Mouse (Mus musculus): Measurements from ENCODE around the gene Mylpf.
A peak's percentile ranks its signal among the peaks of the same experiment; 100 is the strongest.

The Mylpf gene

DNA sequence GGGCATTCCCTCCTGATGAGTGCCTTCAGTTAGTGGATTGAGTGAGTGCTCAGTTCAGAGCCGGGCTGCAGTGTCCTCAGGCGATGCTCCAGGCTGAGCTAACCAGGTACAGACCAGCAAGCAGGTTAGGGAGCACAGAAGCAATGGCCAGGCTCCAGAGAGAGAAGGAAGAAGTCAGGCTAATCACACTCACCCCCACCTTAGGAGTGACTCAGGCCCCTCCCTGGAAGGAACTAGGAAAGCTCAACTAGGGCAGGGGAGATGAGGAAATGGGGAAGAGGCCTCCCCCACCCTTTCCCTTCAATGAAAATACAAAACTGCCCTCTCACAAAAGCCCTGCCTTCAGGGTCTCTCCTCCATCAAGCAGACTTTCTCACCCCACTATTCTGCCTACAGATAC, 2.1 kb upstream of the Mylpf start:
- DNase-seq (ENCODE audit: low spot score in 2 of 2) = no peak

DNA sequence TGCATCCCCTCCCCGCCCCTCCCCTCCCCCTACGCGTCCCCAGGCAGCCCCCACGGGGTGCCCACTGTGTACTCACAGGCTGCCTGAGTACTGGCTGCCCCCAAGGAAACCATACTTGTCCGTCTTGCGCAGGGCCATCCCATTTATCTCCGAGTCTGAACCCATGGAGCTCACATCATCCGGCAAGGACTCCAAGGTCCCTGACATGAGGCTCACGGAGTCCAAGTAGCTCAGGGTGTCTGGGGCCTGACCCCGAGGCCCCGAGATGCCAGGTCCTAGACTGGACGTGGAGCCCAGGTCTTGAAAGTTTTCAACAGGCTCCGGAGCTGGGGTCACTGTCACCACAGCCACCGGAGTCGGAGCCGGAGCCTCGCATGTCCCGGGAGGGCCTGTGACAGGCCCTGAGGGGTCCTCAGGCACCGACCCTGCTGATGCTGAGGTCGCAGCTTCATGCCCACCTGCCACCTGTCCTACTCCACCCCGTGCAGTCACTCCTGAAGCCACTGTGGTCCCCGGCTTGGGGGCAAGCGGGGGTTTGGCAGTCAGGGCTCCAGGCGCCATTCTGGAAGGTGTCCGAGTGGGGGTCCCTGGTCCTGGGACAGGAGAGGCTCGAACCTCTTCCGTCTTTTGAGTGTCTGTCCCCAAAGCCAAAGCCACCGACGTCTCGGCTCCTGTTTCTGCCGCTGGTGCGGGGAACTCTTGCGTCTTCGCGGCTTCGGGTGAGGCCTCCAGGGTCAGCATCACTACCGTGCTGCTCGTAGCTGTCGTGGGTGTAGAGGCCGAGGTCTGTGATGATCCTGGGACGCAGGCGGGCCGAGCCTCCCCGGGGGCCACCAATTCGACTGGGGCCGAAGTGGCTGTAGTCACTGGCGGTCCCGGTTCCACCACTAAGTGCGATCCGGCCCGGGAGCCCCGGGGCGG, 1.1 kb upstream of the Mylpf start:
- peak in 1 of 2 experiments; percentile 45 for DNase-seq (ENCODE audit: low spot score in 2 of 2)

DNA sequence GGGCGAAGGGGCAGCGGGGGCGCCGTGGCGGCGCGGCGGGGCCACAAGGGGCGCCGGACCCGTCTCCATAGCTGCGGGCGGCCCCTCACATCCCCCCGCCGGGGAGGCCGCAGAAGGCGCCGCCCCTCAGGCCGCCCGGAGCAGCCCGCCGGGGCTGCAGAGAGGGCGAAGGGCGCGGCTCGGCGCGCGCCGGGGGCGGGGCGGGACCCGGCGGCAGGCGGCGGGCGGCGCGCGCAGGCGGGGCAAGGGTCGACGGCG, 466 bp upstream of the Mylpf start, which contains the start of gene Tbc1d10b:
Tbc1d10b (minus strand) TSS at position 174 of the 258 bp plus-strand sequence.
- DNase-seq (ENCODE audit: low spot score in 2 of 2) = peak in 1 of 2 experiments; percentile 63

DNA sequence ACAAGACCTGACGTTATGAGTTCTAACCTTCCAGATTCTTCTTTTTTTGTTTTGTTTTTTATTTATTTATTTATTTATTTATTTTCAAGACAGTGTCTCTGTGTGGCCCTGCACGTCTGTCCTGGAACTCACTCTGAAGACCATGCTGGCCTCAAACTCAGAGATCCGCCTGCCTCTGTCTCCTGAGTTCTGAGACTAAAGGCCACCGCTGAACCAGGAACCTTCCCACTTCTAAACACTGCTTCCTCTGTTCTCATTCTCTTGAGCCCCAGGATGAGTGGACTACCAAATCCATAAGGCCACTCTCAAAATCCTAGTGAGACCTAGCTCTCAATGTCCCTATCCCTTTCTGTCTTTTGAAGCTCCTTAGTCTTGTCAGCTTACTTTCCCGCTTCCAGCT, 1.2 kb downstream of the Mylpf start:
- DNase-seq (ENCODE audit: low spot score in 2 of 2) = no peak

DNA sequence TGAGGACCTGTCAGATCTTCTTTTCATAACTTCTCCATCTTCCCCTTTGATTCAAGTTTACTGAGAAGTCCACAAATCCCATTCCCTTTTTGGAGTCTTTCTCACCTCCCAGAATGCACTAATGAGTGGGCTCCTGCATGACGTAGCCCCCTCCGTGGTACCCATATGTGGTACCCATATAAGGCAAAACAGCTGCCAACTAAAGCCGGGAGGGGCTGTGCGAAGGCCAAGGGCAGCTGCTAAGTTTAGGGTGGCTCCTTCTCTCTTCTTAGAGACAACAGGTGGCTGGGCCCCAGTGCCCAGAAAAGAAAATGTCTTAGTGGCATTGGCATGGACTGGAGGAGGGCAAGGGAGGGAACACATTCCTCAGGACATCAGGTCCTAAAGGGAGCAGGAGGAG, 1.6 kb downstream of the Mylpf start:
- DNase-seq (ENCODE audit: low spot score in 2 of 2) = peak; percentile 53 to 59

DNA sequence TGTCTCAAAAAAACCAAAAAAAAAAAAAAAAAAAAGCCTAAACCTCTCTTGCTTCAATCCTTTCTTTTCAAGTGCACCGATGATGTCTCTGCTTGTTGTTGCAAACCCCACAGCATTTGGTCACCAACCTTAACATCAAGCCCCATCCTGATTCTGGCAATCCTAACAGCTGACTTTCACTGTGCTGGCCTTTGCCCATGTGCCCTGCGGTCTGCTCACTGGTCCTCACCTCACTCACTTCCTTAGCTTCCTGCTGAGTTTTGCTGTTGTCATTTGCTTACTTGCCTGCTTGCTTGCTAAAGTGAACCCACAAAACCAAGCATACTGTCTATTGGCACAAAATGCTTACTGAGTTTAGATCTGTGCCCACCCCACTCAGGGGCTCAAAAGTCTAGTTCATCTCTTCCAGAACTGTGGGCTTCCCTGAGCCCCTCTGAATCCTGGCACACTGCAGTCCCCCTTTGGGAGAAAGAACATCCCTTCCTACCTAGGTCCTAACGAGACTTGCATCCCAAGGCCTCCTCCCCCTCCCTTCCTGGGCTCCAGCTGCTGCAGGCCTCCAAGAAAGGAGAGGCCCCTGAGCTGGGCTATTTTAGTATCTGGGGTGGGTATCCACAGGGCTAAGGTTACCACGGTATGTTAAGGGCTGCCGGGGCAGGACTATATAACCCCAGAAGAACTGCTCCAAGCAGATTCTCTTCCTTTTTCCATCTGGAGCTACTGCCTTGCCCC, 2.5 kb downstream of the Mylpf start:
- no peak for DNase-seq (ENCODE audit: low spot score in 2 of 2)

DNA sequence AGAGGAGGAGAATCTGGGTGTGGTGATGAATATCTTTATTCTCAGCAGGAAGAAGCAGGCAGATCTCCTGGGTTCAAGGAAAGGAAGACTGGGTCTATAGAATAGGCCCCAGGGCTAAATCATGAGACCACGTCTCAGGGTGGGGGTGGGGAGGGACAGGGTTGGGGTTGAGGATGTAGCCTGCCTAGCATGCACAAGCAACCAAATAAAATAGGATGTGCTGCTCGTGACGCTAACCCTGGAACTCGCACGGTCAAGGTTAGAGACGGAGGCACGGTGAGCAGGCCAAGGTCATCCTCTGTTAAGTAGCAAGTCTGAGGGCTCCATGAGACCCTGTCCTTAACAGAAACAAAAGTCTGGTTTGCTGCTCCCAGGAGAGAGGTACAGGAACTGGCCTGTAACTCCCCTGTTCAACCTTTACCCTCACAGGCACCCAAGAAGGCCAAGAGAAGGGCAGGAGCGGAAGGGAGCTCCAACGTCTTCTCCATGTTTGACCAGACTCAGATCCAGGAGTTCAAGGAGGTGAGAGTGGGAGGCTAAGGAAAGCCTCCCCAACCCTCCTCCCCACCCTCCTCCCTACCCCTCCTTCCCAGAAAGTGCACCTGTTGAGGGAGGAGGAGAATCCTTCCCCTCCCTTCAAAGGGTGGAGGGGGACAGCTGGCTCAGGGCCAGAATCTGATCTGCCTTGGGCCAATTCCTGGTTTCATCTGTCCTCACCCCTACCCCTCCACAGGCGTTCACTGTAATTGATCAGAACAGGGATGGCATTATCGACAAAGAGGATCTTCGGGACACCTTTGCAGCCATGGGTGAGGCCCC, 4.0 kb downstream of the Mylpf start:
- no peak for DNase-seq (ENCODE audit: low spot score in 2 of 2)

DNA sequence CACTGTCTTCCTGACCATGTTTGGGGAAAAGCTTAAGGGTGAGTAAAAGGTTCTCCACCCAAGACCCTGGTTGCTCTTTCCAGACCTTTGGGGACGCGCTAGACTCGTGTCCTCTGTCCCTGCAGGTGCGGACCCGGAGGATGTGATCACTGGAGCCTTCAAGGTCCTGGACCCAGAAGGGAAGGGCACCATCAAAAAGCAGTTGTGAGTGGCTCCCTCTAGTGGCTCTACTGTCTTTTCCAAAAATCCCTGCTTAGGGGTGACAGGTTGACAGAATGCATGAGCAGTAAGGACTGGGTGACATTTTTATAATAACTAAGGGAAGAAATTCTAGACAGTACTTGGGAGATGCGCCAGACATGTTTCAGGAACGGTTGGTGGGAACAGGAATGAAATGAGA, 4.8 kb downstream of the Mylpf start:
- peak in 1 of 2 experiments; percentile 67 for DNase-seq (ENCODE audit: low spot score in 2 of 2)

DNA sequence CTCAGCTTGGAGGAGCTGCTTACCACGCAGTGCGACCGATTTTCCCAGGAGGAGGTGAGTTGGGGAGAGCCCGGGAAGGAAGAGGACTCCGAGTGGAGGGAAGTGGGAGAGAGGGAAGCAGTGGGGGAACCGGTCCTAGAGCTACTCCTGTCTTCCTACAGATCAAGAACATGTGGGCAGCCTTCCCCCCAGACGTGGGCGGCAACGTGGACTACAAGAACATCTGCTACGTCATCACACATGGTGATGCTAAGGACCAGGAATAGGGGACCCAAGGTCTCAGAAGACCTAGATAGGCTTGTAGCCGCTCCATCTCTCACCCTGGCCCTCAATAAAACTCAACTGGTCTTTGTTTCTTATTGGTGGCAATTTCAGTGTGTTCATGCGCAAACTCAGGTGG, 5.2 kb downstream of the Mylpf start:
- DNase-seq (ENCODE audit: low spot score in 2 of 2) = no peak

DNA sequence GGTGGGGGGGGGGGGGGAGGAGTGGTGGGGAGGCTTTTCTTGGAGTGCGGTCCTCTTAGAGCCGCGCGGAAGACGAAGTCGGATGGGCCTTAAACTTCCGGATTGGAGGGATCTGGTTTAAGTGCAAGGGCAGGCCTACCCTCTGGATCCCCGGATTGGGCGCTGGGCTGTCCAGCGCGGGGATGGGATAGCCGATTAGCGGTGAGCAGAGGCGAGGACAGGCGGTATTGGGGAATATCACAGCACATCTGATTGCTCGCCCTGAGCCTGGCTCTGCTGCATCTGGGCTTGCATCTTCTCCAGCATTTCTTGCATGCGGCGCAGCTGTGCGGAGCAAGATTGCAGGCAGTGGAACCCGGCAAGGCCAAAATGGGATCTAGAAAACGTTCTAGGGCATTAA, 5.8 kb downstream of the Mylpf start:
- DNase-seq (ENCODE audit: low spot score in 2 of 2) = no peak

DNA sequence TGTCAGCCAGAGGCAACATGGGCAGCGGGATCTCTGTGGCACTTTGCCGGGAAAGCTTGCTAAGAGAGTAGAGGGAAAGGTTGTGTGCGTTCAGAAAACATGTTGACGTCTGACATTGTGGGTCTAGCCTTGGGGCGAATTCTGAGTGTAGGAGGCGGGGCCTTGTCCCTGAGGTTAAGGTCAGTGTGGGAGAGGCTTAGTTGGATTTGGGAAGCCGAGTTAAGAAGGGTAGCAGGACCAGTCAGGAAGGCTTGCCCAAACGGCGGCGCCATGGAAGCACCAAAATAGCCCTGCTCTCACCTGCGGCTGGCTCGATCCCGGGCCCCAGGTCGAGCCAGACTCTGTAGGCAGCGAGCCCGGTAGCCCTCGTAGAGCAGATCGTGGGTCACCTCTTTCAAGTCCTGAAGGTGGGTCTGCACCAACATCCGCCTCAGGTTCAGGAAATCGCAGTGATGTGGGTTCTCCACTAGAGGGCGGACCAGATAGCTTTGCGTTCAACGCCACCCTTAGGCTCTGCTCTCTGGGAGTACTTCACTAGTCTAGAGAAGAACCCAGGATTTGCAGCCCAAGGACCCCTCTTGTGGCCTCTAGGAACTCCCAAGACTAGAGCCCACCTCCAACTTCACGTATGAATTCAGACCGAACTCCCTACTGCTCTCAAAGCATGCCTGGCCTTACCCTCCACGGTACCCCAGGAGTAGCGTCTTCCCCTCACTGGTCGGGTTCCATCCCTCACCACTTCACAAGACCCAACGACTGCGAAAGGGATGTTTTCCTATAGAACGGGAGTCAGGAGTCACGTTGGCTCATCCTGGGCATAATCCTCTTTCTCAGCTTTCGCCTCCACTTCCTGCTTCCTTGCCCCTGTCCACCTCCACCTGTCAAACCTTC, 6.5 kb downstream of the Mylpf start:
- DNase-seq (ENCODE audit: low spot score in 2 of 2) = peak; percentile 78 to 88

DNA sequence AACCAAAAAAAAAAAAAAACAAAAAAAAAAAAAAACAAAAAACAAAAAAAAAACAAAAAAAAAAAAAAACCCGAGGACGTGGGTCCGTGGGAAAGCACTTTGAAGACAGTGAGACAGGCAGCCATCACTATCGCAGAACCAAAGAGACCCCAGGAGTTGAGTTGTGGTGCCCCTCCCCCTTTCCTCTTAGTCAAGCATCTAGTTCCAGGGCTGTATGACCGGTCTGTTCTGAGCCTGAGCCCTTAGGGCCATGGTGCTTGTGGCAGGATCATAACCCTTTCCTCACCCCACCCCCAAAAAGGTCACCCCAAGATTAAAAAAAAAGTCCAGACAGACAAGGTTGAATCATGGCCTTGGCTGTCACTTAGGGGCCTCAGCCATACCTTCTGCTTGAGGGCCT, 7.6 kb downstream of the Mylpf start:
- no peak for DNase-seq (ENCODE audit: low spot score in 2 of 2)

DNA sequence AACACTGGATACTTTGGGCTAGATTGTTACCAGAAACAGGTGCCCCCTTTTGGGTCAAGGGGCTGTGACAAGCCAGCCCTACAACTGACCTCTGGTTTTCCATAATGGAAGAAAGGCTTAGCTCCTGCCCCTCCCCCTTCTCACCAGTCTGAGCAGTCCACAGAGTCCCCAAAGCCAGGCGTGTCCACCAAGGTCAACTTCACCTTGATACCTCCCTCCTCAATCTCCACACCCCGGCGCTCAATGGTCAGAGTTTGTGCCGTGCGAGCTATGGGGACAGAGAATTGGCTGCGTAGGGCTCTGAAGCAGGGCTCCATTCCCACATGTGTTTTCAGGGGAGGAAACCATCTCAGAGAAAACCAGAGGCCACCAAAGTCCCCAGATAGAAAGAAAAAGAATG, 8.8 kb downstream of the Mylpf start:
- no peak for DNase-seq (ENCODE audit: low spot score in 2 of 2)

DNA sequence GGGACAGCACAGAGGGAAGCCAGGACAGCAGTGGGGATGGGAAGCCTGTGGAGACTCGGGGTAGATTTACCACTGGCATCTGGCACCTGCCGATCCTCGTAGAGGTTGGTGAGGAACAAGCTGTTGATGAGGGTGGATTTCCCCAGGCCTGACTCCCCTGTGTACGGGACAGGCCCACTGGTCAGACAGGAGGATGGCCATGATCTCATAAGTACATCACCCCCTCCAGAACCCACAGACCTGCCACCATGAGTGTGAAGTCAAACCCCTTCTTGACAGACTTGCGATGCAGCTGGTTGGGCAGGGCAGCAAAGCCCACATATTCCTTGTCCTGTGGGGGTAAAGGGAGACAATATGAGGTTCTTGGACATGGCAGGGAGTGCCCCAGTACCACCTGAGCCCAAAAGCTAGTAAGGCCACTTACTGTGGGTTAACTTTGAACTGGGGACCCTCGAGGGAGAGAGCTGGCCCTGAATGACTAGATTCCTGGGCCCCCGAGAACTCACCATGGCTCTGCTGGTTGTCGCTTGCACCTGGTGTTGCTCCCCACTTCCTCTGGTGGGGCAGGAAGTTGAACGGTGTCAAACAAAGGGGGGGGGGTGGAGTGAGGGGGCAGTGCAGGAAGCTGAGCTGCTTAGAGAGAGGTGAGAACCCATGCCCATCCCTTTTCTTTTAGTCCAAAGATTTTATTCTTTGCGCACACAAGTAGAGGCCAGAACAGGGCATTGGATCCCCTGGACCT, 9.4 kb downstream of the Mylpf start:
- DNase-seq (ENCODE audit: low spot score in 2 of 2) = peak; percentile 80 to 82

DNA sequence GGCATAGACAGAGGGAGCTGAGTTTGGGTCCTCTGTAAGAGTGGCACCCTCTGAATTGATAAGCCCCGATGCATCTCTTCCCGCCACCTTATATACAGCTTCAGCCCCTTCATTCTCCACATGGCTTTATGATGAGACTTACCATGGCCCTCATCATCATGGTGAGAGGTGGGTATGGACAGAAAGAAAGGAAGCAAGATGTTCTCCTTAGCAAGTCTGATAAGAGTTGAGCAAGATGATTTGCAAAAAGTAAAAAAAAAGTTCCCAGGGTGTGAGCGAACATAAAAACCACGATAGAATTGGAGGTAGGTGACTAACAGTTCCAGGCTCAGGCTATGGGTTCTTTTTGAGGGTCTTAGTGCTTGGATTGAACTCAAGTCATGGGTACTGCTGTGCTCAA, 10.0 kb downstream of the Mylpf start:
- DNase-seq (ENCODE audit: low spot score in 2 of 2) = no peak

DNA sequence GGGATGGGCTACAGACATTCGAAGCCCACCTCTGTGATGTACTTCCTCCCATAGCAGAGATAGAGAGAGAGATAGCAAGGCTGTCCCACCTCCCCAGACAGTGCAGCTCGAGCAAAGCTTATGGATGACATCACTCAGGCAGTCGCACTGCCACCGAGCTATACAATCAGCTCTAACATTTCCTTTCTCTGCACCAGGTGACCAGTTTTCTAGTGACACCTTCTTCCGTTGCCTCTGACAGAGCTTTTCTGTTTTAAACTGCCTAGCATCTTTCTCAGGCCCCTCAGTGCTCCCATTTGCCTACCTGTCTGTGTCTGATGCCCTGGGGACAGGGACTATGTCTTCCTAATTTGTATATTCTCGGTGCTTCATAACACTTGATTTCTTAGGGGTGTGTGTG, 11.8 kb downstream of the Mylpf start:
- DNase-seq (ENCODE audit: low spot score in 2 of 2) = no peak

DNA sequence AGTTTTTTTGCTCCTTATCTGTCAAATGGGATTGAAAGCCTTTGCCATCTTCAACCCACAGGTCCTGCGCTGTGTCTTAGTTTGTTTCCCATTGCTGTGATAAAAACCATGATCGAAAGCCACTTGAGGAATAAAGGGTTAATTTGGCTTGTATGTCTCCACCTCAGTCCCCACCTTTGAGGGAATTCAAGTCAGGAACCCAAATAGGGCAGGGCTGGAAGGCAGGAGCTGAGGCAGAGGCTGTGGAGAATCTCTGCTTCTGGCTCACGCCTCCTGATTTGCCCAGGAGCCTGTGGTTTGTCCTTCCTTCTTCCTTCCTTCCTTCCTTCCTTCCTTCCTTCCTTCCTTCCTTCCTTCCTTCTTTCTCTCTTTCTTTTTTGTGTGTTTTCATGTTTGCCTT, 14.4 kb downstream of the Mylpf start:
- DNase-seq (ENCODE audit: low spot score in 2 of 2) = no peak

DNA sequence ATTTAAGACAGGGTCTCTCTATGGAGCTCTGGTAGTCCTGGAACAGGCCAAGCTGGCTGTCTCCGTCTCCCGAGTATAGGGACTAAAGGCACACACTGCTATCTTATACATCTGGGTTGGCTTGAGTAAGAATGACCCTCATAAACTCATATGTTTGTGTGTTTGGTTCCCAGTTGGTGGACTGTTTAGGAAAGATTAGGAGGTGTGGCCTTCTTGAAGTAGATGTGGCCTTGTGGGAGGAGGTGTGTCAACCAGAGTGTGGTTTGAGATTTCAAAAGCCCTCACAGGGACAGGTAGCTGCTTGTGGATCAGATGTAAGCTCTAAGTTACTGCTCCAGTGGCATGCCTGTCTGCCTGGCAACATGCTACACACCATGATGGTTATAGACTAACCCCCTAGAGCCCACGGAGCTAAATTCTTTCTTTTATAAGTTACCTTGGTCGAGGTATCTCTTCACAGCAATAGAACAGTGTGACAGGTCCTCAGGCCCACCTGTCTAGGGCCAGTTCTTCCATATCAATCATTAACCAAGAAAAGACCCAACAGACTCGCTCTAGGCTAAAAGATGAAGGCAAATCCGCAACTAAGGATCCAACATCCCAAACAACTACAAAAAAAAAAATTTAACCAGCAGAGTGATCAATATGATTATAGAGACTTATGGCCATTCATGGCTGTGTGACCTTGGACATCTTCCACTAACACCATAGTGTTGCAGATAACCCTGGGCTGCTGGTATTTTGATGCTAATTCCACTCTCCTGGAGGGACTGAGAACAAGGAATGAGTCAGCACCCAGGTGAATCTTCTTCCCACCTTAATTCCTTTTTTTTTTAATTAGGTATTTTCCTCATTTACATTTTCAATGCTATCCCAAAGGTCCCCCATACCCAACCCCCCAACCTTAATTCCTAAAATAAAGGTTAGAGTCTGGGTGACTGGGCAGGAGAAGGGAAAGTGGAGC, 15.1 kb downstream of the Mylpf start:
- DNase-seq (ENCODE audit: low spot score in 2 of 2) = no peak

DNA sequence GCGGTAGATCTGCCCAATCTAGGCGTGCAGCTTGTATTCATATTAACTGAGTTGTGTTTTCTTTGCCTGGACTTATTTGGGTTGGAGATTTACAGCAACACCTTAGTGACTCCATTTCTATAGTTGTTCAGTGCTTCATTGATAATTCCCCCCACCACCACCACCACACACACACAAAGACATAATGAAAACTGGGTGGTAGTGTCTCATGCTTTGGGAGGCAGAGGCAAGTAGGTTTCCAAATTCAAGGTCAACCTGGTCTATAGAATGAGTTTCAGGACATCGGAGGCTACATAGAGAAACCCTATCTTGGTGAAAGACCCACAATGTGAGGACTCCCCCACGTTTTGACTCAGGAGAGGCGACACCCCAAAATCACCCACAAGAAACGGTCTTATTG, 15.9 kb downstream of the Mylpf start:
- no peak for DNase-seq (ENCODE audit: low spot score in 2 of 2)

All from thymus, postnatal 10 days (tissue).